Mouse (Mus musculus) kidney, adult 2 months (tissue): ENCODE measurements around the gene Sox11. TPM values are rescaled to one million over a fixed set of nuclear protein-coding genes. Genes with fewer than 3 reads are reported as not detected.

Experiments
- DNase-seq: peaks from one replicate; pipeline ENCODE4 v3.0.0; 2021
- H3K27ac ChIP-seq: fragments of 200-500 bp; 2 replicates; pipeline ENCODE4 v1.5.1; 2012; ENCODE audit warnings: low read depth, low read length, control low read depth, inconsistent platforms; ENCODE audit not compliant: insufficient read depth
- H3K27me3 ChIP-seq: fragments of 200-500 bp; replicated peaks from 2 replicates; pipeline ENCODE4 v1.6.1; 2012; ENCODE audit warnings: mild to moderate bottlenecking, moderate library complexity, low read length, inconsistent platforms; ENCODE audit not compliant: control insufficient read depth, insufficient read depth
- H3K36me3 ChIP-seq: fragments of 200-500 bp; 2 replicates; pipeline ENCODE4 v1.6.1; 2012; ENCODE audit warnings: mild to moderate bottlenecking, moderate library complexity, low read length, inconsistent platforms; ENCODE audit not compliant: control insufficient read depth, insufficient read depth
- H3K4me1 ChIP-seq: fragments of 200-500 bp; 2 replicates; pipeline ENCODE4 v1.6.1; 2011; ENCODE audit warnings: low read length; ENCODE audit not compliant: control insufficient read depth, insufficient read depth
- H3K4me3 ChIP-seq: fragments of 200-500 bp; 2 replicates; pipeline ENCODE4 v1.5.1; 2011; ENCODE audit warnings: mild to moderate bottlenecking, low read depth, low read length, control low read depth; ENCODE audit not compliant: insufficient read depth
- CTCF ChIP-seq: fragments of 200-500 bp; conservative IDR thresholded peaks from 2 replicates; pipeline ENCODE4 v1.5.1; 2011; ENCODE audit warnings: low read depth, mild to moderate bottlenecking, control low read depth, low read length, moderate library complexity, mixed read lengths; ENCODE audit not compliant: insufficient read depth, insufficient read length
- POLR2A ChIP-seq: fragments of 200-500 bp; IDR thresholded peaks from one replicate; pipeline ENCODE4 v1.6.1; 2011; ENCODE audit warnings: low read depth, low read length, control low read depth
- WGBS: fragments of 180-500 bp; shearing (Covaris S2); methylation state at CpG from one replicate; pipeline ENCODE4 v1.1.7; 2018; 5-methylcytosine and 5-hydroxymethylcytosine counted together
- polyA plus RNA-seq: library from polyadenylated mRNA; depleted of rRNA; stranded (reverse); fragments of >200 nt; gene quantifications from 2 replicates; pipeline ENCODE4 v1.2.3, GENCODE M21; 2012

Gene Sox11
- polyA plus RNA-seq, 1 experiment = 0.06 TPM

- WGBS = 88% methylated on average over 1 of the region's 1 CpGs
These were observed 49.2 kb downstream of the Sox11 start for GRCm38 (mm10) chr12:27293208-27293607.

More at GRCm38 (mm10) chr12:27293208-27293607, 49.2 kb downstream of the Sox11 start:
- Histone ChIP-seq H3K4me3 (no peak overlapping the region), H3K27ac (no peak overlapping the region), H3K36me3 (no peaks in the 10 kb centered on the region), H3K4me1 (no peaks in the 10 kb centered on the region; the same call in 1 of the 2 replicates), H3K27me3 (no peaks in the 10 kb centered on the region)
- TF ChIP-seq CTCF (no peak), POLR2A (no peak)
- DNase-seq = no peak
